Mouse (Mus musculus) olfactory bulb, adult 2 months (tissue): Measurements from ENCODE around the gene Clec18a.

Experiments
- CTCF ChIP-seq: fragments of 200-500 bp; IDR thresholded peaks from 2 replicates; pipeline ENCODE4 v1.5.1; 2012; ENCODE audit warnings: low read depth, mild to moderate bottlenecking, low read length, moderate library complexity; ENCODE audit not compliant: insufficient read depth
- POLR2A ChIP-seq: fragments of 200-500 bp; IDR thresholded peaks from 2 replicates; pipeline ENCODE4 v1.6.1; 2012; ENCODE audit warnings: mild to moderate bottlenecking, low read depth, low read length, moderate library complexity; ENCODE audit not compliant: insufficient read depth

DNA sequence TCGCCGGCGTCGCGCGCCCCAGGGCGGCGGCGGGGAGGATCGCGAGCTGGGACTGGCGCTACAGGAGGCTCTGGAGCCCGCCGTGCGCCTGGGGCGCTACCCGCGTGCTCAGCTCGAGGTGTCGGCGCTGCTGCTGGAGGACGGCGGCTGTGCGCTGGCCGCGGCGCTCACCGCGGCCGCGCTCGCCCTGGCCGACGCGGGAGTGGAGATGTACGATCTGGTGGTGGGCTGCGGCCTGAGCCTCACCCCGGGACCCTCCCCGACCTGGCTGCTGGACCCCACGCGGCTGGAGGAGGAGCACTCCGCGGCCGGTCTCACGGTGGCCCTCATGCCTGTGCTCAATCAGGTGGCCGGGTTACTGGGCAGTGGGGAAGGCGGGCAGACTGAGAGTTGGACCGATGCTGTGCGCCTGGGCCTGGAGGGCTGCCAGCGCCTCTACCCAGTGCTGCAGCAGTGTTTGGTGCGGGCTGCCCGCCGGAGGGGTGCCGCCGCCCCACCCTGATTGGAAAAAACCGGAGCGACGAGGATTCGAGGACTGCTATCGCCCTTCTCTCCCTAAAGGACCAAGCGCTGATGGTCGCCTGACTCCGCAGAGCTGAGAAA lies 35.4 kb downstream of the Clec18a start:
- TF ChIP-seq CTCF (no peak), POLR2A (no peak; the same call in 1 of the 2 replicates)
